Mouse (Mus musculus) gonadal fat pad, adult 2 months (tissue): ENCODE data around the gene Phactr1. TPM values are rescaled to one million over a fixed set of nuclear protein-coding genes. Genes with fewer than 3 reads are reported as not detected.
"Not testable (repeated sequence)": the region's sequence is repeated elsewhere in the genome, so short reads cannot be mapped to it uniquely, and the experiment has no call there.

ENCODE experiments used
- DNase-seq: peaks from one replicate; pipeline ENCODE4 v3.0.0-alpha.2; 2012; ENCODE audit warnings: low read depth
- polyA plus RNA-seq: library from polyadenylated mRNA; depleted of rRNA; stranded (reverse); fragments of >200 nt; gene quantifications from 2 replicates; pipeline ENCODE4 v1.2.3, GENCODE M21; 2012

Phactr1 gene
- polyA plus RNA-seq, 1 experiment: 5.3 TPM

GRCm38 (mm10) chr13:42927778-42928177 lies 247.4 kb downstream of the Phactr1 start:
- no peak for DNase-seq

GRCm38 (mm10) chr13:42929529-42930235 lies 249.3 kb downstream of the Phactr1 start:
- DNase-seq: no peak

- DNase-seq: no peak
These were observed 251.6 kb downstream of the Phactr1 start for GRCm38 (mm10) chr13:42932046-42932445.

- no peak for DNase-seq
These were observed 254.2 kb downstream of the Phactr1 start for GRCm38 (mm10) chr13:42934538-42935126.

GRCm38 (mm10) chr13:42937871-42938270 lies 257.4 kb downstream of the Phactr1 start:
- no peak for DNase-seq

GRCm38 (mm10) chr13:42938346-42938745 lies 257.9 kb downstream of the Phactr1 start:
- no peak for DNase-seq

- DNase-seq: no peak
These were observed 259.8 kb downstream of the Phactr1 start for GRCm38 (mm10) chr13:42940271-42940670.

GRCm38 (mm10) chr13:42944106-42944505 lies 263.7 kb downstream of the Phactr1 start:
- DNase-seq: no peak

GRCm38 (mm10) chr13:42945201-42945600 lies 264.8 kb downstream of the Phactr1 start:
- not testable (repeated sequence) for DNase-seq

GRCm38 (mm10) chr13:42948717-42949265 lies 268.4 kb downstream of the Phactr1 start:
- no peak for DNase-seq

GRCm38 (mm10) chr13:42949336-42949735 lies 268.9 kb downstream of the Phactr1 start:
- no peak for DNase-seq

- no peak for DNase-seq
These were observed 269.6 kb downstream of the Phactr1 start for GRCm38 (mm10) chr13:42950056-42950455.

GRCm38 (mm10) chr13:42952037-42952721 lies 271.8 kb downstream of the Phactr1 start:
- DNase-seq: no peak

GRCm38 (mm10) chr13:42953071-42953470 lies 272.6 kb downstream of the Phactr1 start:
- no peak for DNase-seq

GRCm38 (mm10) chr13:42954116-42954515 lies 273.7 kb downstream of the Phactr1 start:
- DNase-seq: no peak

GRCm38 (mm10) chr13:42956327-42956726 lies 275.9 kb downstream of the Phactr1 start:
- DNase-seq: no peak

GRCm38 (mm10) chr13:42957856-42958255 lies 277.4 kb downstream of the Phactr1 start:
- DNase-seq: no peak

GRCm38 (mm10) chr13:42958867-42959266 lies 278.4 kb downstream of the Phactr1 start:
- no peak for DNase-seq

- no peak for DNase-seq
These were observed 281.1 kb downstream of the Phactr1 start for GRCm38 (mm10) chr13:42961561-42961960.

- DNase-seq: no peak
These were observed 288.1 kb downstream of the Phactr1 start for GRCm38 (mm10) chr13:42968537-42968936.

GRCm38 (mm10) chr13:42973561-42973960 lies 293.1 kb downstream of the Phactr1 start:
- DNase-seq: no peak

- no peak for DNase-seq
These were observed 293.5 kb downstream of the Phactr1 start for GRCm38 (mm10) chr13:42973961-42974360.

GRCm38 (mm10) chr13:42974506-42974905 lies 294.1 kb downstream of the Phactr1 start:
- DNase-seq: no peak
